In genomic region chr6:93818494-93818893, GRCm38 (mm10) we compare ENCODE assay signal across 16 mouse cellular contexts.
"Had no signal": no experiment of that assay in that cellular context is flagged by ENCODE, and none has a peak within 500 bp of the region (broad histone marks: within the 10 kb centered on the region; RNA-seq: fewer than 3 reads in every experiment).

No protein-coding gene starts in this region.

- DNase-seq: kidney, adult 18-20 months; kidney, adult 9 months; kidney, postnatal 14 days; kidney, postnatal 4 days; layer of hippocampus, postnatal 36 days; liver, embryonic 13.5 days; lung, adult 2 months; retina, postnatal 1 day; right cerebral cortex, postnatal 25 days; spleen, adult 18-20 months; thymus, postnatal 25 days had no signal

- H3K9ac ChIP-seq: liver, embryonic 13.5 days; midbrain, embryonic 13.5 days; neural tube, embryonic 12.5 days; stomach, embryonic 15.5 days had no signal

- H3K27me3 ChIP-seq: liver, embryonic 13.5 days; midbrain, embryonic 13.5 days; neural tube, embryonic 12.5 days; stomach, embryonic 15.5 days had no signal

- H3K4me2 ChIP-seq: liver, embryonic 13.5 days; midbrain, embryonic 13.5 days; neural tube, embryonic 12.5 days; stomach, embryonic 15.5 days had no signal

- H3K27ac ChIP-seq: left cerebral cortex, adult 2 months; liver, embryonic 13.5 days; macrophage; neural tube, embryonic 12.5 days; stomach, embryonic 15.5 days had no signal

- H3K4me3 ChIP-seq: left cerebral cortex, adult 2 months; liver, embryonic 13.5 days; midbrain, embryonic 13.5 days; neural tube, embryonic 12.5 days; stomach, embryonic 15.5 days had no signal

- H3K4me1 ChIP-seq: liver, embryonic 13.5 days had no signal

- ATAC-seq: midbrain, embryonic 13.5 days had no signal

- H3K36me3 ChIP-seq: liver, embryonic 13.5 days; neural tube, embryonic 12.5 days; stomach, embryonic 15.5 days had no signal

- H3K9me3 ChIP-seq: liver, embryonic 13.5 days; midbrain, embryonic 13.5 days; neural tube, embryonic 12.5 days; stomach, embryonic 15.5 days had no signal
